Mouse (Mus musculus) erythroblast, adult 5-6 weeks (primary cell): Measurements from ENCODE around the gene Nrxn2. TPM values are rescaled to one million over a fixed set of nuclear protein-coding genes. Genes with fewer than 3 reads are reported as not detected.
A peak's percentile ranks its signal among the peaks of the same experiment; 100 is the strongest.

ENCODE experiments used
- ATAC-seq: replicated peaks from 2 replicates; pipeline ENCODE4 v1.8.0; 2016; ENCODE audit warnings: moderate number of reproducible peaks, mild to moderate bottlenecking, moderate TSS enrichment, inconsistent platforms; ENCODE audit not compliant: poor library complexity, low FRiP score, severe bottlenecking
- total RNA-seq, 2 experiments: library from RNA; stranded (forward) in 1 of 2; stranded (reverse) in 1 of 2; fragments of 150-400 nt in 1 of 2; fragments of 200-764, 138-1000 nt in 1 of 2; gene quantifications; 2 replicates each; pipeline versions ENCODE4 v1.2.3 to v1.2.4; 2015 to 2017; ENCODE audit warnings: low replicate concordance in 2 of 2

The Nrxn2 gene
- total RNA-seq, 2 experiments from 2014 or later: not detected

- ATAC-seq: no peak
Observed at GRCm38 (mm10) chr19:6533290-6534117, 115.0 kb downstream of the Nrxn2 start.

- ATAC-seq: no peak
Observed at GRCm38 (mm10) chr19:6534118-6534415, 115.5 kb downstream of the Nrxn2 start.

GRCm38 (mm10) chr19:6536201-6536600 is 117.7 kb downstream of the Nrxn2 start:
- ATAC-seq: no peak

GRCm38 (mm10) chr19:6536696-6537095 is 118.2 kb downstream of the Nrxn2 start:
- no peak for ATAC-seq

GRCm38 (mm10) chr19:6537526-6537925 is 119.0 kb downstream of the Nrxn2 start:
- no peak for ATAC-seq

GRCm38 (mm10) chr19:6538546-6538945 is 120.0 kb downstream of the Nrxn2 start:
- ATAC-seq: no peak

GRCm38 (mm10) chr19:6539592-6539991 is 121.1 kb downstream of the Nrxn2 start:
- no peak for ATAC-seq

- ATAC-seq: no peak
Observed at GRCm38 (mm10) chr19:6540191-6540590, 121.7 kb downstream of the Nrxn2 start.

- ATAC-seq: no peak
Observed at GRCm38 (mm10) chr19:6541521-6541920, 123.0 kb downstream of the Nrxn2 start.

GRCm38 (mm10) chr19:6542367-6543034 is 124.0 kb downstream of the Nrxn2 start, which contains the start of gene Slc22a12:
Gene Slc22a12, minus strand, starts transcription at chr19:6543032.
- ATAC-seq: no peak

- ATAC-seq: no peak
Observed at GRCm38 (mm10) chr19:6543035-6543383, 124.5 kb downstream of the Nrxn2 start.

- ATAC-seq: no peak
Observed at GRCm38 (mm10) chr19:6543518-6543917, 125.0 kb downstream of the Nrxn2 start.

- ATAC-seq: no peak
Observed at GRCm38 (mm10) chr19:6544712-6545111, 126.2 kb downstream of the Nrxn2 start.

- no peak for ATAC-seq
Observed at GRCm38 (mm10) chr19:6545481-6545880, 127.0 kb downstream of the Nrxn2 start.

GRCm38 (mm10) chr19:6546096-6546495 is 127.6 kb downstream of the Nrxn2 start:
- ATAC-seq: no peak

GRCm38 (mm10) chr19:6547801-6548200 is 129.3 kb downstream of the Nrxn2 start:
- no peak for ATAC-seq

GRCm38 (mm10) chr19:6548431-6549410 is 130.2 kb downstream of the Nrxn2 start:
- no peak for ATAC-seq

- no peak for ATAC-seq
Observed at GRCm38 (mm10) chr19:6549566-6549965, 131.0 kb downstream of the Nrxn2 start.

GRCm38 (mm10) chr19:6551215-6551614 is 132.7 kb downstream of the Nrxn2 start:
- no peak for ATAC-seq

- ATAC-seq: peak; percentile 53
Observed at GRCm38 (mm10) chr19:6552302-6553028, 133.9 kb downstream of the Nrxn2 start.
